Mouse (Mus musculus): ENCODE results near the gene Gnb4.

- TF ChIP-seq CTCF (IDR thresholded peaks at IDR 0.05; ENCODE audit: low read depth, low read length): no peak
- TF ChIP-seq POLR2A (IDR thresholded peaks at IDR 0.05; ENCODE audit: insufficient read depth, low read length): no peak
Measured at GRCm38 (mm10) chr3:32615376-32615775, 1.0 kb downstream of the Gnb4 start.

All from ES-Bruce4 (cell line).